Mouse (Mus musculus) heart, adult 2 months (tissue): Measurements from ENCODE around the gene Ssh1. TPM values are rescaled to one million over a fixed set of nuclear protein-coding genes. Genes with fewer than 3 reads are reported as not detected.

Experiments
- DNase-seq, 2 experiments: peaks; one replicate each; pipeline ENCODE4 v3.0.0; 2021
- H3K27ac ChIP-seq: fragments of 200-600 bp; 2 replicates; pipeline ENCODE4 v1.8.1; 2022
- H3K27me3 ChIP-seq: fragments of 200-500 bp; 2 replicates; pipeline ENCODE4 v1.6.1; 2012; ENCODE audit warnings: mild to moderate bottlenecking, low read length, inconsistent platforms, mixed read lengths; ENCODE audit not compliant: control insufficient read depth, insufficient read depth
- H3K36me3 ChIP-seq: fragments of 200-500 bp; 2 replicates; pipeline ENCODE4 v1.6.1; 2012; ENCODE audit warnings: low read length, inconsistent platforms; ENCODE audit not compliant: control insufficient read depth, insufficient read depth
- H3K4me1 ChIP-seq: fragments of 200-500 bp; 2 replicates; pipeline ENCODE4 v1.6.1; 2011; ENCODE audit warnings: low read length; ENCODE audit not compliant: control insufficient read depth, insufficient read depth
- H3K4me3 ChIP-seq: fragments of 200-600 bp; 2 replicates; pipeline ENCODE4 v1.8.1; 2022
- H3K79me2 ChIP-seq: fragments of 200-500 bp; replicated peaks from 2 replicates; pipeline ENCODE4 v1.6.1; 2012; ENCODE audit warnings: mild to moderate bottlenecking, inconsistent platforms, low read length, moderate library complexity, mixed read lengths; ENCODE audit not compliant: control insufficient read depth, insufficient read depth
- H3K9ac ChIP-seq: fragments of 200-500 bp; 2 replicates; pipeline ENCODE4 v1.6.1; 2012; ENCODE audit warnings: low read depth, mild to moderate bottlenecking, control low read depth, inconsistent platforms, low read length, mixed read lengths
- CTCF ChIP-seq: fragments of 200-600 bp; IDR thresholded peaks from 2 replicates; pipeline ENCODE4 v1.8.1; 2022; ENCODE audit warnings: antibody characterized with exemption, mild to moderate bottlenecking, moderate library complexity
- EP300 ChIP-seq: fragments of 200-500 bp; IDR thresholded peaks from 2 replicates; pipeline ENCODE4 v1.6.1; 2011; ENCODE audit warnings: low read depth, low read length, control low read depth; ENCODE audit not compliant: insufficient read depth
- POLR2A ChIP-seq: fragments of 200-500 bp; IDR thresholded peaks from 2 replicates; pipeline ENCODE4 v1.6.1; 2011; ENCODE audit warnings: mild to moderate bottlenecking, low read depth, low read length, control low read depth; ENCODE audit not compliant: insufficient read depth
- WGBS: fragments of 180-500 bp; shearing (Covaris S2); methylation state at CpG from one replicate; pipeline ENCODE4 v1.1.7; 2018; 5-methylcytosine and 5-hydroxymethylcytosine counted together
- intact Hi-C: fragments of 180-260 bp; cut with DNase I; formaldehyde crosslinking; loops from one replicate; pipeline ENCODE4 v1.15.1; 2025
- polyA plus RNA-seq: library from polyadenylated mRNA; depleted of rRNA; stranded (reverse); fragments of >200 nt; gene quantifications from 2 replicates; pipeline ENCODE4 v1.2.3, GENCODE M21; 2012
- total RNA-seq, 2 experiments: library from RNA; stranded (reverse); gene quantifications; 2 replicates each; pipeline ENCODE4 v1.2.3; 2021

Gene Ssh1
- total and polyA plus RNA-seq, 3 experiments, result 7.4 to 15.2 (median 13.4) TPM

DNA sequence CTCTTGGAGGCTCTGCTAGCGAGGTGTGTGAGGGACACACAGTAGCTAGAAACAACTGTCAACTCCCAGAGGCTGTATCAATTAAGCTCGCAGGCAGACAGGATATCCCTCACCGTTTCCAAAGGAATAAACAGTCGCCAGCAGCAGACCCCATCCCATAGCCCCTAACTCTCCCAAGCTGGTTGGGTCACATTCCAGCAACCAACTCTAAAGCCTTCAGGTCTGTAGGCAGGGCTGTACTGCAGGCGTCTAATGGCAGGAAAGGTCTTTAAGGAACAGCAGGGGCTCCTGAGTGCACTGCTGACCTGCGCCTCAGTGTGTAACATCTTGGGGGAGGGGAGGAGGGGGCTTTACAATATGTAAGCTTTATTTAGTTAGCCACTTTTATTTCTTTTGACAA, 34.7 kb downstream of the Ssh1 start:
- Histone ChIP-seq H3K4me1 (peaks cover 2% of the 10 kb centered on the region; the same call in 1 of the 2 replicates), H3K27me3 (no peaks in the 10 kb centered on the region), H3K4me3 (no peak overlapping the region), H3K36me3 (no peaks in the 10 kb centered on the region), H3K79me2 (no peaks in the 10 kb centered on the region), H3K27ac (no peak overlapping the region), H3K9ac (no peak overlapping the region)
- no peak for DNase-seq
- no peak for TF ChIP-seq EP300
- no peak for TF ChIP-seq CTCF
- TF ChIP-seq POLR2A, result no peak
- intact Hi-C loops, result no loop called here
- 61% methylated on average over 6 of the region's 6 CpGs for WGBS

DNA sequence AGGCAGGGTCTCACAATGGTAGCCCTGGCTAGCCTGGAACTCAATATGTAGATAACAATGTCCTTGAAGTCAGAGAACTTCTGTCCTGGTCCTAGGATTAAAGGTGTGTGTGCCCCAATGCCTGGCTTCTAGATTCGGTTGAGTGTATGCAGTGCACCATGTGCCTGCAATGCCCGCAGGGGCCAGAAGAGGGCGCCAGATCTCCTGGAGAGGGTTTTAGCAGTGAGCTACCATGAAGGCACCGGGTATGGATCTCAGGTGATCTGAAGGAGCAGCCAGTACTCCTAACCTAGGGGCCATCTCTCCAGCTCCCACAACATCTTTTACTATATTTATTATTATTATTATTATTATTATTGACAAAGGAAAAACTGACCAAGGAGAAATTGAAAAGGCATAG, 37.2 kb downstream of the Ssh1 start:
- H3K9ac ChIP-seq, result no peak overlapping the region
- 4% methylated on average over 4 of the region's 4 CpGs for WGBS
- DNase-seq, result peak; percentile 81 to 94
- intact Hi-C loops, result loop anchor here (1.0 to 2.0 kb wide), 3 partner anchors 30 to 89 kb away; no protein-coding TSS in a partner anchor
- H3K4me1 ChIP-seq, result peaks cover 2% of the 10 kb centered on the region; the same call in 1 of the 2 replicates
- H3K36me3 ChIP-seq, result no peaks in the 10 kb centered on the region
- no peak overlapping the region for H3K27ac ChIP-seq
- peak; percentile 91; the same call in 1 of the 2 replicates for TF ChIP-seq EP300
- peak; percentile 99 for TF ChIP-seq CTCF
- no peak for TF ChIP-seq POLR2A
- H3K4me3 ChIP-seq, result no peak overlapping the region
- H3K79me2 ChIP-seq, result no peaks in the 10 kb centered on the region
- no peaks in the 10 kb centered on the region for H3K27me3 ChIP-seq

DNA sequence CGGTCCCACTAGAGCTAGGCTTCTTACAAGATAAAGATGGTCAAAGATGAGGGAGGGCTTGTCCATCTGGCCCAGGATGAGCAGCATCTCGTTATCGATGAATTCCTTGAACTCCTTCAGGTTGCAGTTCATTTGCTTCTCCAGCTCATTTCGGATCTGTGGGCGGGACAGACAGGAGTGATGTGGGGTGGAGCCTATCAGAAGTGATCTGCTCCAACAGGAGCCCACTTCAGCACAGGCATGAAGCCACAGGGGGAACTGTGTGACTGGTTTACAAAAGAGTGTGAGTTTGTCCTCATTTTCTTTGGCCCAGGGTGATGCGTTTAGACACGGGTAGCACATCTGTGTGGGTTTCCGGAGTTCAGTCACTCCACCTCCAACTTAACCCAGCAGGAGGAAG, 38.0 kb downstream of the Ssh1 start:
- no peak for TF ChIP-seq EP300
- TF ChIP-seq CTCF, result no peak
- TF ChIP-seq POLR2A, result no peak
- intact Hi-C loops, result loop anchor here (1.0 to 2.0 kb wide), 4 partner anchors 25 to 90 kb away; no protein-coding TSS in a partner anchor
- Histone ChIP-seq H3K9ac (no peak overlapping the region), H3K27me3 (no peaks in the 10 kb centered on the region), H3K4me1 (peaks cover 2% of the 10 kb centered on the region; the same call in 1 of the 2 replicates), H3K27ac (no peak overlapping the region; the same call in 1 of the 2 replicates), H3K4me3 (no peak overlapping the region), H3K79me2 (no peaks in the 10 kb centered on the region), H3K36me3 (no peaks in the 10 kb centered on the region)
- 79% methylated on average over 8 of the region's 8 CpGs for WGBS
- no peak for DNase-seq

DNA sequence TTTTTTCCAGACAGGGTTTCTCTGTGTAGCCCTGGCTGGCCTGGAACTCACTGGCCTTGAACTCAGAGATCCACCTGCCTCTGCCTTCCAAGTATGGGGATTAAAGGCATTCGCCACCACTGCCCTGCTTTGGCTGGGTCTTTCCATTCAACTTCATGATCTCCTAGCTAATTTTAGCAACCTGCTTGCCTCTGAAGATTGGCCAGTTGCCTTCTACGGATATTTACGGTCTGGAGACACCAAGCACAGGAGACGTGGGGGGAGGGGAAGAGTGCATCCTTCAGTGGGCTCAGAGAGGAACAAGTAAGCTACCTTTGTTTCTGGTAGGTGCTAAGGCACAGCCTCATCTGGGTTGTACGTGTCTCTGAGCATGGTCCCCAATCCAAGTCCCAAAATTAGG, 38.4 kb downstream of the Ssh1 start:
- H3K4me1 ChIP-seq, result peaks cover 2% of the 10 kb centered on the region; the same call in 1 of the 2 replicates
- TF ChIP-seq POLR2A, result no peak
- TF ChIP-seq CTCF, result no peak
- no peak for TF ChIP-seq EP300
- H3K79me2 ChIP-seq, result no peaks in the 10 kb centered on the region
- no peak overlapping the region for H3K9ac ChIP-seq
- intact Hi-C loops, result loop anchor here (2.0 kb wide), 1 partner anchor 24 kb away; no protein-coding TSS in a partner anchor
- H3K36me3 ChIP-seq, result no peaks in the 10 kb centered on the region
- DNase-seq, result no peak
- no peaks in the 10 kb centered on the region for H3K27me3 ChIP-seq
- WGBS, result 42% methylated on average over 5 of the region's 5 CpGs
- H3K27ac ChIP-seq, result peak overlapping the region; percentile 47
- no peak overlapping the region for H3K4me3 ChIP-seq

DNA sequence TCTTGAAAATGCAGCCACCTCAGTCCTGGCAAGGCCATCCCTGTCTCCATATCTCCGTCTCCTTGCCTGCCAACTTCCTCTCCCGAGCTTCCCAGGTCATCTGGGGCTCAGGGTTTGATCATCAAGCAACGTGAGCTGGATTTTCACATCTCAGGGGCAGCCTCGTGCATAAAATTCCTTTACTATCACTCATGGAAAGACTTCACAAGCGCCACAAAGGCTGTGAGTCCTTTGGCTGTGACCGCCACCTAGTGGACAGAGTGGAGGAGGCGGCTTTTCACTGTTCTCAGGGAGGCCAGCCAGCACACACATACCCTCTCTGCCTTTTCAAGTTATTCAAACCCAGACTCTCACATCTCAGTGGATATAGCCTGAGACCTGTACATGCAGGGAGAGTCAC, 39.3 kb downstream of the Ssh1 start:
- Histone ChIP-seq H3K27me3 (no peaks in the 10 kb centered on the region), H3K9ac (no peak overlapping the region), H3K4me1 (peaks cover 2% of the 10 kb centered on the region; the same call in 1 of the 2 replicates), H3K4me3 (no peak overlapping the region), H3K36me3 (no peaks in the 10 kb centered on the region), H3K79me2 (no peaks in the 10 kb centered on the region), H3K27ac (peak overlapping the region; percentile 57)
- DNase-seq, result peak; percentile 87
- TF ChIP-seq CTCF (peak; percentile 95), POLR2A (no peak), EP300 (peak; percentile 96)
- WGBS, result 3% methylated on average over 7 of the region's 7 CpGs
- intact Hi-C loops, result loop anchor here (1.0 to 5.0 kb wide), 3 partner anchors 24 to 182 kb away; partner anchors contain the start of genes Iscu and Sart3

DNA sequence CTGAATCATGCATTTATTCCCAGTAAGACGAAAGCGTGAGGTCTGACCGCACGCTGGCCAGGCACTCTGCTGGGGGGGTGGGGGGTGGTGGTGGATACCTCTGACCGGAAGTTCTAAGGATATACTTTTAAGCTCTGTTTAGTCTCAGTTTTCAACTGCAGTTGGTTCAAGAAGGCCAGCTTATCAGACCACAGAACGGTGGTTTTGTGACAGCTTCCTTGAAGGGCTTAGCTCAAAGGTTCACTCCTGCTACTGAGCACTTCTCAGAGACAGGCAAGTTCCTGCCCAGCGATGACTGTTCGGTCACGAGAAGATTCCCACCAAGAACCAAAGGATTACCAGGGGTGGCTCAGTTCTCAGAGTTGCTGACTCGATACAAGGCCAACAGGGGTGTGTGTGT, 41.2 kb downstream of the Ssh1 start:
- Histone ChIP-seq H3K9ac (no peak overlapping the region), H3K27ac (no peak overlapping the region), H3K4me3 (no peak overlapping the region), H3K79me2 (no peaks in the 10 kb centered on the region), H3K4me1 (peaks cover 2% of the 10 kb centered on the region; the same call in 1 of the 2 replicates), H3K27me3 (no peaks in the 10 kb centered on the region), H3K36me3 (no peaks in the 10 kb centered on the region)
- WGBS, result 60% methylated on average over 10 of the region's 10 CpGs
- no peak for DNase-seq
- intact Hi-C loops, result loop anchor here (5.0 kb wide), 1 partner anchor 180 kb away; the partner anchor contains the start of genes Iscu and Sart3
- no peak for TF ChIP-seq POLR2A
- no peak for TF ChIP-seq EP300
- no peak for TF ChIP-seq CTCF
